Mouse (Mus musculus): ENCODE data around the gene Mroh7.
A peak's percentile ranks its signal among the peaks of the same experiment; 100 is the strongest.
"Not testable (repeated sequence)": the region's sequence is repeated elsewhere in the genome, so short reads cannot be mapped to it uniquely, and the experiment has no call there.

Gene Mroh7

DNA sequence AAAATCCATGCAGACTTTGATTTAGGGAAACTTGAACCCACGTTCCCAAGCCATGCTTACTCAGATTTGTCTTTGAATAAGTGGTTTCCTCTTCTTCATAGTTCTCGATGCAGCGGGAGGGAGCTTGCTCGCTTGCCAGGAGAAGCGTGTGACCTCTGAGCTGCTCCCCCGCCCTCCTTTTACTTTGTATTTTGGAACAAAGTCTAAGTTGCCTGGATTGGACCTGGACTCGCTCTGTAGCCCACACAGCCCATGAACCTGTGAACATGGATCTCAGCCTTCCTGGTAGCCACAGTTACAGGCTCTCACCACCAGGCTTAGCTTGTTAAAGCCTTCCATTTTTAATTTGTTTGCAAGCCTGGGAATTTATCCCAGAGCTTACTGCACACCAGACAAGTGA lies at the start of gene Mroh7:
Mroh7 (minus strand) TSS at position 112 of the 400 bp plus-strand sequence.
- DNase-seq = no peak

DNA sequence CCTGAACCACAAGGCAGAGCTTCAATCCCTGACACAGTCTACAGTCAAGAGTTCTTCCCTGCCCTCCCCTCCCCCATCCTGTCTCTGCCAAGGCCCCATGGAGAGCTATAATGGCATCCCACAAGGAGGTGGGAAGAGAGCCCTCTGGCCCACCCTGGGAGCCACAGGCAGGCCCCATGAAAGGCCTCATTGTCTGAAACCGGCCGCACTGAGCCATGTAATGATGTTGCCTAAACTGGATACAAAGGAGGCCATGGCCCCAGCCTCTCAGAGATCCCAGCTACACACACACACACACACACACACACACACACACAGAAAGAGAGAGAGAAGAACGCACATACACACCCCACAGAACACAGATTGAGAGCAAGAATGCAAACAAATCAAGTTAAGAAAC lies 49.3 kb upstream of the Mroh7 start:
- peak; percentile 82 for DNase-seq

DNA sequence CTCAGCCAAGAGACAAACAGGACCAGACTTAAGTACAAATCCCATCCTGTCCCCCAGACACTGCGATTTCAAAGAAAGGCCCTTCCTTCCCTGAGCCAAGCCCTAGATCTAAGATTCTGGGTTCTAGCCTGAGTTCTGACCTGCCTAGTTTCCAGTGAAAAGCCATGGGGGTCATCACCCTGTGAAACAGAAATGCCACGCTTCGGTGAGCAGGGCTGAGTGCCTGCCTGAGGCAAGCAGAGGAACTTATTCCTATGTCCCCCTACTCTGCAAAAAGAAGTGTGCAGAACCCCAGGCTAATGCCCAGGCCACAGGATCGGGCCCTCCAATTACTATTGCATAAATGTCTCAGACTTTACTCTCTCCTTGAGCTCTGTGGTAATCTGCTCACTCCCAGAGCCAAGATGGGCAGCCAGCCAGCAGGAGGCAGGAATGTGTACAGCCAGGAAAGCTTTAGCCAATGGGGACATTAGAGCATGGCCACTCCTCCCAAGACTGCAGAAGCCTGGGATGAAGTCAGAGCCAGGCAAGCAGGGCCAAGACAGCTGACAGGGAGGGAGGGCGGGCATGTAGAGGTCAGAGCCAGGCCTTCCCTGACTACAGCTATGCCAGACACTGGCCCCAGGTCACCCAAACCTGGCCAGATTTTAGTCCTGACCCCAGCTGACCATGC lies 47.5 kb upstream of the Mroh7 start:
- peak; percentile 79 for DNase-seq

DNA sequence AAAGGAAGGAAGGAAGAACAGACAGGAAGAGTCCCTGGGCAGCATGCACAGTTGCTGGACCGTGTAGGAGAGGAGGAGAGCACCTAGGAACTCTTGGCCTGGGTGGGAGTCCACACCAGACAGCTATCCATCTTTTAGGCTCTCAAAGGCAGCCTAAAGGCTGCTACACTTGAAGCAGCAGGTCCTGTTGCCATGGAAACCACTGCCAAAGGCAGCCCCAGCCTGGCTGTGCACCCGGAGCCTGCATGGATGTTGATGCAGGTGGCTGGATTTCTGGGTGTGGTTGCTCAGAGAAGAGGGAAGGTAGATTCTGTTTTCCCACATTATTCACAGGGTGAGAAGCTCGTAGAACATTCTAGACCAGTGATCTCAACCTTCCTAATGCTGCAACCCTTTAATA lies 46.3 kb upstream of the Mroh7 start:
- DNase-seq = peak; percentile 86

DNA sequence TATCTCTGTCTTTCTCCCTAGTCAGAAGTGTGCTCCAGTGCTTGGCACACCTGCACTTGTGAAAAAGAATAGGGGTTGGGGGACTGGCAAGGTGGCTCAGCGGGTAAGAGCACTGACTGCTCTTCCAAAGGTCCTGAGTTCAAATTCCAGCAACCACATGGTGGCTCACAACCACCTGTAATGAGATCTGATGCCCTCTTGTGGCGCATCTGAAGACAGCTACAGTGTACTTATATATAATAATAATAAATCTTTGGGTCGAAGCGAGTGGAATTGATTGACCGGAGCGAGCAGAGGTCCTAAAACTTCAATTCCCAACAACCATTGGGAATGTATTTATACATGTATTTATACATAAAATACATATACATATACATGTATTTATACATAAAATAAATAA lies 45.0 kb upstream of the Mroh7 start:
- not testable (repeated sequence) for DNase-seq

DNA sequence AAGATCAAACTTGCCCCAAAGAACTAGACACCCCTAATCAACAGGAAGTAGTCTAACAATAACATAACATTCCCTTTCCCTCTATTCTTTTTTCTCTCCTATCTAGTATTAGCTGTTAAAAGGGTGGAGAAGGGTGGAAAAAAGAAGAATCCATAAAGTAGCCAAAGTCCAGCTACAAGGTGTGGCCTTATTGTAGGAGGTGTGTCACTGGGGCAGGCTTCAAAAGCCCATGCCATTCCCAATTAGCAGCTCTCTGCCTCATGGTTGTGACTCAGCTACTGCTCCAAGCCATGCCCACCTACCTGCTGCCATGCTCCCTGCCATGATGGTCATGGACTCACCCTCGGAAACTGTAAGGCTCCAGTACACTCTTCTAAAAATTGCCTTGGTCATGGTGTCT lies 41.8 kb upstream of the Mroh7 start:
- DNase-seq = no peak

DNA sequence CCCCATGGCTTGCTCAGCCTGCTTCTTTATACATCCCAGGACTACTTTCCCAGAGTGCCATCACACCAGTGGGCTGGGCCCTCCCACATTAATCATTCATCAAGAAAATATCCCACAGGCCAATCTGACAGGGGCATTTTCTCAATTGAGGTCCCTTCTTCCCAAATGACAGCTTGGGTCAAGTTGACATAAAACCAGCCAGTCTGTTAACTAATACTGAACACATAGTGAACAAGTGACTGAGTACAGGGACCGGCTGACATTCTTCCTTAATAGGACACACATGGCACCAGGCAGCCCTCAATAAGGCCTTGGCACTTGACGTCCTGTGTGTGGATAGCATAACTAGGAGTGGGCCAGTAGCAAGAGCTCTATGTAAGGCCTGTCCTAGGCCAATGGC lies 38.6 kb upstream of the Mroh7 start:
- no peak for DNase-seq

DNA sequence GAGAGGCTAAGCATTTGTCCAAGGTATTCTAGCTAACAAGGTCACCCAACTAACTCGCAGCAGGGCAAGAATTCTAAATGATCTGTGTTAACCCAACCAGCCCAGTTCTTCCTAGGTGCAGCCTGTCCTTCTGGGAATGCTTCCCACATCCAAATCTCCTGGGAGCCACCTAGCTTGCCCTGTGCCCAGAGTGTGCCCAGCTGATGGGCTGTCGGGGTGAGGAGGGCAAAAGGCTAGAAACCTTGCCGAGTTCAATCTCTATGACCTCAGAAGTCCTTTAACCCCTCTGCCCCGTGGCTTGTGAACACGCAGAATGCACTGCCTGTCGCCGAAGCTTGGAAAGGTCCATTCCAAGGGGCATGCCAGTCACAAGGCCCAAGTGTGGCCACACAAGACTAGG lies 33.4 kb upstream of the Mroh7 start:
- no peak for DNase-seq

DNA sequence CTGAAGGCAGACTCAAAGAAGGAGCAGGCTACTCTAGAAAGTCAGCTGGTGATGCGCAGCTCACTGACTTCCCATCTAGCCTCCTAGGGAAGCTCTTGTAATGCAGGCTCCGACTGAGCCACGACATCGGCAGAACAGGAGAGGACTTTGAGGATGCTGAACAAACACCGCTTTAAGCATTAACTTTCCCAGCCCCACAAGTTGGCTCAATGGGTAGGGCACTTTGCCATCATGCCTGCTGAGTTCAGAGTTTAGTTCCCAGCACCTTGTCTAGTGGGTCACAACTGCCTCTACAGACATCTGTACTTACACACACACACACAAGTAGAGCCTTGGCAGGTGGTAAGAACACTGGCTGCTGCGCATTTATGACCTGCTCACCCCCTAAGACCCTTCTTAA lies 21.0 kb upstream of the Mroh7 start:
- no peak for DNase-seq

DNA sequence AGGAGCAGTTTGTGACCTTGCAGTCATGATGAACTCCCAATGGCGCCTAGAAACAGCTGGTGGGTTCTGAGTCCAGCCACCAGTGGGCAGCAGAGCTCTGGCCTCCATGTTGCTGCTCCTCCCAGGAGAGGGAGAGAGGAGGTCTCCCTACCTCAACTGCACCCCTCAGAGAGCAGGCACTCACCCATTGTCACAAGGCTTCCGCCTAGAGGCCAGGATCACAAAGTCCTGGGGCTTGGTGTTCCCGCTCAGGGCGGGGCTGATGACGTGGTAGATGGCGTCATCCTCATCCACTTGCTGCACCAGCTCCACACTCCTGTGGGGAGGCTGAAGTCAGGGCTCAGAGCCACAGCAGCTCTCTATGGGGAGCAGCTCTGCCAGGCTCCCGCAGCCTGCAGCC lies 19.0 kb upstream of the Mroh7 start:
- DNase-seq = peak; percentile 83

DNA sequence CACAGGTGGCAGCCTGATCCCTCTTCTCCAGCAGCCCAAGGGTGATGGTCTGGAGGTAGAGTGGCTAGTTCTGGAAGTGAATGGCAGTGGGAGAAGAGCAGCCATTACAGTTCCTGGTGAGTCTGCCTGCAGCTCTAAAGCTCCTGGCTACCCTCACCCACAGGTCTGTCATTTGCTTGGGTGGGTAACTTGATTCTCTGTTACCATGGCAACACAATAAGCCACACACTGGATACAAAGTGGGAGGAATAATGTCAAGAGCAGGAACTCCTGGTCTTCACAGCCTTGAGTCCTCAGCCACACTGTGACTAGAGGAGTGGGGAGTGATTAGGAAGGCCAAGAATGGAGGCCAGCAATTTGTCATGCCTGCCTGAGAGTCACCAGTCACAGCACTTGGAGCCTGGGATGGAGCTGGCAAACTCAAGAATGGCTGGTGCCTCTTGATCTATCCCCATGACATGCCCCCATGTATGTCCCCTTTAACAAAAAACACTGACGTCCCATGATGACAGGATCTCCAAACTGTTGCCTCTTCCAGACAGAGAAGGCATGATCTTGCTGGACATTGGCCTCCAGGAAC lies 16.4 kb upstream of the Mroh7 start:
- peak; percentile 30 for DNase-seq

DNA sequence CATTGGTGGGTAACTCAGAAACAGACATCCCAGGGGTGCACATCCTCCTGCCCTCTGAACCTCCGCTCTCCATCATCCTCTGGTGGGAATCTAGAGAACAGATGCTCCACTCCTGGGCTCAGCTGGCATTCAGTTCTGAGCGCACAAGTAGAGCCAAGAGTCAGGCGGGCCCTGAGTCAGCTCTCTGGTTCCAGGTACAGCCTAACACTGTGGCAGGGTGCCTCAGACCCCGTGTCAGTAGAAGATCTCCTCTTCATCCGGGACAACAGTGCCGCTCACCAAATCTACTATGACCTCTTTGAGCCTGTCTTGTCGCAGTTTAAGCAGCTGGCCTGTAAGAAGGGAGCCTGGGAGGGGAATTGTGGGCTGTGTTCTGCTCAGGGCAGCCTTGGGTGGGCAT lies 15.1 kb upstream of the Mroh7 start:
- DNase-seq = no peak

DNA sequence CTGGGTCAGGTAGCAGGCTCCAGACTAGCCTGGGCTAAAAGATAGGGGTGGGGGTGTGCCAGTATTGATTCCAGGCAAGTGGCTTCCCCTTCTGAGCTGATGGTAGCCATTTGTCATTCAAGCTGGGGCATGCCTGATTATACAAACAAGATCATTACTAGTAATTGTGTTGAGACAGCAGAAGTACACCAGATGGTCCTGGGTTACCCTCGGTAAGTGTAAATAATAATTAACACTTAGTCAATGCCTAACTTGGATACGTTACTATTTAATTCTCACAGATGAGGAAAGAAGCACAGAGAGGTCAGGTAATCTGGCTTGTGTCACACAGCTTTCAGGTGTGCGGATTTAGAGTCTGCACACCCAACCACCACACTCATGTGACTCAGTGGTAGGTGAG lies 7.2 kb upstream of the Mroh7 start:
- DNase-seq = no peak

DNA sequence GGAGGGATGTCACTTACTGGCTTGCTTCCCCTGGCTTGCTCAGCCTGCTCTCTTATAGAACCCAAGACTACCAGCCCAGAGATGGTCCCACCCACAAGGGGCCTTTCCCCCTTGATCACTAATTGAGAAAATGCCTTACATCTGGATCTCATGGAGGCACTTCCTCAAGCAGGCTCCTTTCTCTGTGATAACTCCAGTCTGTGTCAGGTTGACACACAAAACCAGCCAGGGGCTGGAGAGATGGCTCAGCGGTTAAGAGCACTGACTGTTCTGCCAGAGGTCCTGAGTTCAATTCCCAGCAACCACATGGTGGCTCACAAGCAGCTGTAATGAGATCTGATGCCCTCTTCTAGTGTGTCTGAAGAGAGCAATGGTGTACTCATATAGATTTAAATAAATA lies 6.2 kb upstream of the Mroh7 start:
- DNase-seq = not testable (repeated sequence)

DNA sequence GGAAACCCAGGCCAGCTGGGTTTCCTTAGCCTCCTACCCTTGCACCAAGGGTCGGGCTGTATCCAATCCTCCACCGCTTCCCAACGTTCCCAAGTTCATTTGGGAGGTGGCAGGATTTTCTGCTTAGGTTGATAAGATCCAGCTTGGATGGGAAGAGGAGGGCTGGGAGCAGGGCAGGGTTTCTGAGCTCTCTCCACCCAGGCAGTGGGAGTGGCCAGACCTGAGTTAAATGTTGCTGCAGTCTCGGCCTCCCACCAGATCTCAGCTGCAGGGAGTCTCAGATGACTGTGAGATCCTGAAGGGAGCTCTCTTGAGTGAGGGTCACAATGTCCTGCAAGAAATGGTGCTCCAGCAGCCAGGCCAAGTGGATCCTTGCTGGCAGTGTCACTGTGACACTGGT lies 2.9 kb upstream of the Mroh7 start, which contains the start of gene Fam151a:
Fam151a (plus strand) TSS at position 254 of the 400 bp plus-strand sequence.
- DNase-seq = no peak

DNA sequence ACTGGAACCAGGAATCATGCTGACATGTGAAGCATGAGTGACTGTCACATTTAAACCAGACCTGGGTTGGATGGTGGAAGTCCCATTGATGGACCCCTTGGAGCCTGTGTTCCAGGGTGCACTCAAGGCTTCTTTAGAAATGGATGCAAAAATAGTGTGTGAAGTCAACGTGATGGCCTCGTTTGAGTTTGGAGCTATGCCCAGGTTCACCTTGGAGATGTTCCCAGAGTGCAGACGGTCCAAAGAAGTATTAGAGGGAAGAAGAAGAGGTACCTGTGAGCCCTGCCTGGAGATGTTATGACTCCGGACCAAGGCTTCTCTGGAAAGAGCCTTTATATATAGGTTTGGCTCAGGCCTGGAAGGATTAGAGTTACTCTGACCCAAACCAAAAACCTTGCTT lies 10.1 kb downstream of the Mroh7 start:
- DNase-seq = no peak

DNA sequence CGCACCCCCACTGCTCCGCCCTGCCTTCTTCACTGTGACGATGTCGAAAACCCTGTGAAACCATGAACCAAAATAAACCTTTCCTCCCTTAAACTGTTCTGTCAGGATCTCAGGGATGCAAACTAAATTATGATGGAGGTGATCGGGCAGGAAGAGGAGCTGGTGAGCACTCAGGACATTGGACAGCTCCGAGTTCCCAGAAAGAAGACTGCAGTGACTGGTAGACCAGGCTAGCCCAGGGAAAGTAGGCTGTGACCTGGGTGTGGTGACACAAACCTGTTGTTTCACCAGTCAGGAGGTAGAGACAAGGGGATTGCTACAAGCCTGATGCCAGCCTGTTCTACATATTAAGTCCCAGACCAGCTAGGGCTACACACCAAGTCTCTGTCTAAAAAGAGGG lies 17.1 kb downstream of the Mroh7 start:
- DNase-seq = no peak

DNA sequence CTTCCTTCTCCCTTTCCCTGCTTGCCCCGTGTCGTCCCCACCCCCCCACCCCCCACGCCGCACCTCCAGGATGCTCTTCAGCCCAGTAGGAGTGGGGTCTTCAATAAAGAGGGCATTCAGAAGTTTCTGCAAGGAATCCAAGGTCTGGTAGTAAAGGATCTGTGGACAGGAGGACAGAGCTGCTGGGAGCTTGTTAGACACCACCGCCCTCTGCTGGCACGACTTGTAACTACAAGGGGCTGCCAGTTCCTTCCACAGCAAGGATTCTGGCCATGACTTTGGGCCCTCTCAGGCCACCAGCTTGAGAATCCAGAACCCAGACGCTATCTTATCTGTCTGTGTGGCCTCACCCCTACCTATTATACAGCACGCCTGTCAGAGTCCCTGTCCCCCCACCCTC lies 22.3 kb downstream of the Mroh7 start:
- peak; percentile 81 for DNase-seq

DNA sequence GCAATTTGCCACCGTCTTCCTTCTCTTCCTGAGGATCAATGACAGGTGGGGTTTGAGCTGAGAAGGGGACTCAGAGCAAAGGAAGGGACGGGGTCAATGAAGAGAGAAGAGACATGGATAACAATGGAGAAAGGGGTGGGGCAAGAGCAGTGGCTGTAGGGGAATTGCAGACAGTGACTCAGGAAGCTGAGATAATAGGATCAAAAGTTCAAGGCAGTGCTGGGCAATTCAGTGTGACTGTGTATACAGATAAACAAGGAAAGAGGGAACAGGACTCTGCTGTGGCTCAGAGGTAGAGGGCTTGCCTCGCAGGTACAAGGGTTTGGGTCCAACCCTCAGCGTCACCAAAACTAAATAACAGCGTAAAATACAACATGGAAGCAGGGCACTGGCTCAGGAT lies 22.8 kb downstream of the Mroh7 start:
- no peak for DNase-seq

DNA sequence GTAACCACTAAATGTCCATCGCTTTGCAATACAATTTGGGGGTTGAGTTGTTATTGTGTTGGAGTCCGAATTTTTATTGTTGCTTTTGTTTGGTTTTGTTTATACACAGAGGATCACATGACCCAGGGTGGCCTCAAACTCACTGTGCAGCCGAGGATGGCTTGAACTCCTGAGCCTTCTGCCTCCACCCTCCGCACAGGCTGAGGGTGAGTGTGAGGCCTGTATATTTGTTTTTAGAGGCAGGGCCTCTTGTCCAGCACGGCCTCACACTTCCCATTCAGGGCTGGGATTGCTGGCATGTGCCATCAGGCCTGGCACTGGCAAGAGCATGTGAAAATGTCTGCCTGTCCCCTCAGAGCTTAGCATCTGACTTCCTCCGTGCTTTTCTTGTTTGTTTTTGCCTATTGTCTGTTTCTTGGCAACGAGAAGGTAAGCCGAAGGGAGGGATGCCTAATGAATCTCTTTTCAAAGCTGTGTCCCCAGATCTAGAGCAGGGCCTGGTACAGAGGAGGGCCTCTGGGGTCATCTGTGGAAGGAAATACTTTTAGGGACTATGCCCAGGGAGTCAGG lies 25.5 kb downstream of the Mroh7 start:
- no peak for DNase-seq

DNA sequence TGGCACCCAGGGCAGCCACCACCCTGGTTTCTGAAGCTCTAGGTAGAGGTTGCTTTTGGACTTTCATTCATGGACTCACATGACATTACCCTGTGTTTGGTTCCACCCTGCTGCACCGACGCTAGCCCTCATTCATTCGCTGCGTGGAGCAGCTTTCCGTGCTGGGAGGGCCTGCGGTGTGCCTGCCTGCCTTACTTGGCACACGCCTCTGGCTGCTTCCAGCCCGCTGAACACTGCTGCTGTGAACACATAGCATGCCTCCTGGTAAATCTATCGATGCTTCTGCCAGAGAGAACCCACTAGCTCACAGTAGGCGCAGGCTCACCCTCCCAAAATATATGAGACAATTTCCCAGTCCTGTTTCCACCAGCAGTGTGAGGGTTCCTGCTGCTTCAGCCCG lies 26.3 kb downstream of the Mroh7 start:
- DNase-seq = no peak

DNA sequence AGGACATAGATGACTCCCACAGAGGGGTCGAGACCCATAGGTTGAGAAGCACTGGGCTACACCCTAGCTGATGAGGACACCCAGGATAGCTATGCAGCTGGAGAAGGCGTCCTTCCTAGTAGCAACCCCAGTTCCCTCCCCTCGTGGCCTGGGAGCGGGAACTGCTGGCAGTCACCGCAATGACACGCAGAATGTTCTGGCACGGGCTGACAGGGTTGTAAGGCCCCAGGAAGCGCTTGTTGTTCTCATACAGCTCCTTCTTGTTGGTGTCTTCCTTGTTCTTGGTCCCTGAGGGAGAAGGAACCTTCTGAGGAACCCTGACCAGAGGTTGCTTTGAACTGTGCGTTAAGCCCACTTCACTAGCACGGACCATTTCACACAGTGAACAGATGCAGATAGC lies 26.8 kb downstream of the Mroh7 start:
- DNase-seq = no peak

DNA sequence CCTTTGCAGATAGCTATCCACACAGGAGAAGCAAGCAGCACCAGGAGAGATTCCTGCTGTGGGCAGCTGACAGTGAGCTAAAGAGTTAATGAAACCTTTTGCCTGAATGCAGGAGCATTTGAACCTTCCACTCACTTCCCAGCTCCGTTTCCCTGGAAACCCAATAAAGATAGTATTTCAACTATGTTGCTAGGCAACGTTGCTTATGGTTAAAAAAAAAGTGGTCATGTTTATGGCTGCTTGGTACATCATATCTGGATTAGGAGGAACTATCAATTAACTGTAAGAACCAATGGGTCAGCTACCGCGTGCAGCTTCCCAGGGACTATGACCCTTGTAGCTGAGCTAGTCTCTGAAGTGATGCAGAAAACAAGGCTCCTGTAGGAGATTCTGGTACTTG lies 29.9 kb downstream of the Mroh7 start:
- peak; percentile 22 for DNase-seq

DNA sequence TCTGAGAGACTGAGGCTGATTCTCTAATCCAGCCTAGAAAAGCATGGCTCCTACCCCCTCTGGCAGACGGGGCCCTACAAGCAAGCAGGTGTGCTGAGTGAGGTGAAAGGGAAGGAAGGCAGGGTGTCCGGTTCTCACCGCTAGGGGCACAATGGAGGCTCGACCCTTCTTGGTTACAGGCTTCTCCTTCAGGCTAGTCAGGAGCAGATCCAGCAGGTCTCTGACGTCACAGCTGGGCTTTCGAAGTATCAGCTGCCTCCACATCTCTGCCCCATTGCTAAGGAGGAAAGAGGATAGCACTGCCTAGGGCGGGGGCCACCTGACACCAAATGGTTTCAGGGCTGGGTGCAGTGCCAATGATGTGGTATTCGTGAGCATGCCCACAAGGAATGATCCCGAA lies 30.7 kb downstream of the Mroh7 start:
- peak; percentile 82 for DNase-seq

Data from embryo, embryonic 11 days (tissue).